Mouse (Mus musculus): ENCODE results near the gene Fam168a. TPM values are rescaled to one million over a fixed set of nuclear protein-coding genes. Genes with fewer than 3 reads are reported as not detected.
"Not testable (repeated sequence)": the region's sequence is repeated elsewhere in the genome, so short reads cannot be mapped to it uniquely, and the experiment has no call there.

The Fam168a gene
- polyA plus RNA-seq, 1 experiment from 2014 or later, result 187 TPM

- H3K4me2 ChIP-seq (ENCODE audit: low read depth, low read length), result no peak overlapping the region
- no peak overlapping the region for H3K27ac ChIP-seq (ENCODE audit: low read depth, low read length)
- H3K27me3 ChIP-seq (ENCODE audit: control insufficient read depth, insufficient read depth, low read length), result no peaks in the 10 kb centered on the region
- no peak overlapping the region for H3K4me3 ChIP-seq (ENCODE audit: low read depth, low read length)
- H3K9ac ChIP-seq (replicated peaks; ENCODE audit: low read depth, low read length), result no peak overlapping the region
- ATAC-seq (ENCODE audit: low read depth), result no peak
- H3K4me1 ChIP-seq (ENCODE audit: control insufficient read depth, insufficient read depth, low read length), result no peaks in the 10 kb centered on the region
- peaks cover 19% of the 10 kb centered on the region; the same call in 1 of the 2 replicates for H3K36me3 ChIP-seq (ENCODE audit: control insufficient read depth, insufficient read depth, low read length)
- WGBS, result 69% methylated on average over 6 of the region's 6 CpGs
- no peaks in the 10 kb centered on the region for H3K9me3 ChIP-seq (ENCODE audit: control insufficient read depth, low read length)
Observed at GRCm38 (mm10) chr7:100839632-100840402, 133.4 kb downstream of the Fam168a start.

- Histone ChIP-seq H3K27me3 (ENCODE audit: control insufficient read depth, insufficient read depth, low read length) (no peaks in the 10 kb centered on the region), H3K4me2 (ENCODE audit: low read depth, low read length) (no peak overlapping the region), H3K4me3 (ENCODE audit: low read depth, low read length) (no peak overlapping the region), H3K9ac (replicated peaks; ENCODE audit: low read depth, low read length) (no peak overlapping the region), H3K9me3 (ENCODE audit: control insufficient read depth, low read length) (no peaks in the 10 kb centered on the region), H3K36me3 (ENCODE audit: control insufficient read depth, insufficient read depth, low read length) (peaks cover 15% of the 10 kb centered on the region; the same call in 1 of the 2 replicates), H3K4me1 (ENCODE audit: control insufficient read depth, insufficient read depth, low read length) (no peaks in the 10 kb centered on the region), H3K27ac (ENCODE audit: low read depth, low read length) (no peak overlapping the region)
- WGBS, result 100% methylated on average over 1 of the region's 1 CpGs
- ATAC-seq (ENCODE audit: low read depth), result no peak
Observed at GRCm38 (mm10) chr7:100840906-100841305, 134.5 kb downstream of the Fam168a start.

GRCm38 (mm10) chr7:100841608-100842007 lies 135.2 kb downstream of the Fam168a start:
- H3K27me3 ChIP-seq (ENCODE audit: control insufficient read depth, insufficient read depth, low read length), result no peaks in the 10 kb centered on the region
- no peak for ATAC-seq (ENCODE audit: low read depth)
- H3K36me3 ChIP-seq (ENCODE audit: control insufficient read depth, insufficient read depth, low read length), result peaks cover 13% of the 10 kb centered on the region; the same call in 1 of the 2 replicates
- no peak overlapping the region for H3K9ac ChIP-seq (replicated peaks; ENCODE audit: low read depth, low read length)
- no peak overlapping the region for H3K4me3 ChIP-seq (ENCODE audit: low read depth, low read length)
- WGBS, result 94% methylated on average over 6 of the region's 6 CpGs
- no peaks in the 10 kb centered on the region for H3K9me3 ChIP-seq (ENCODE audit: control insufficient read depth, low read length)
- H3K4me2 ChIP-seq (ENCODE audit: low read depth, low read length), result no peak overlapping the region
- no peaks in the 10 kb centered on the region for H3K4me1 ChIP-seq (ENCODE audit: control insufficient read depth, insufficient read depth, low read length)
- no peak overlapping the region for H3K27ac ChIP-seq (ENCODE audit: low read depth, low read length)

GRCm38 (mm10) chr7:100842175-100842574 lies 135.7 kb downstream of the Fam168a start:
- H3K27me3 ChIP-seq (ENCODE audit: control insufficient read depth, insufficient read depth, low read length), result no peaks in the 10 kb centered on the region
- WGBS, result 92% methylated on average over 5 of the region's 5 CpGs
- no peaks in the 10 kb centered on the region for H3K4me1 ChIP-seq (ENCODE audit: control insufficient read depth, insufficient read depth, low read length)
- H3K27ac ChIP-seq (ENCODE audit: low read depth, low read length), result no peak overlapping the region
- ATAC-seq (ENCODE audit: low read depth), result no peak
- H3K4me3 ChIP-seq (ENCODE audit: low read depth, low read length), result no peak overlapping the region
- no peaks in the 10 kb centered on the region for H3K9me3 ChIP-seq (ENCODE audit: control insufficient read depth, low read length)
- no peak overlapping the region for H3K9ac ChIP-seq (replicated peaks; ENCODE audit: low read depth, low read length)
- H3K4me2 ChIP-seq (ENCODE audit: low read depth, low read length), result no peak overlapping the region
- 0 out of 2 replicates have a peak, but pooled peaks cover 8% of the 10 kb centered on the region for H3K36me3 ChIP-seq (ENCODE audit: control insufficient read depth, insufficient read depth, low read length)

- 97% methylated on average over 2 of the region's 2 CpGs for WGBS
- ATAC-seq (ENCODE audit: low read depth), result no peak
- no peaks in the 10 kb centered on the region for H3K4me1 ChIP-seq (ENCODE audit: control insufficient read depth, insufficient read depth, low read length)
Observed at GRCm38 (mm10) chr7:100843866-100844265, 137.4 kb downstream of the Fam168a start.

GRCm38 (mm10) chr7:100844385-100845025 lies 138.1 kb downstream of the Fam168a start:
- no peaks in the 10 kb centered on the region for H3K4me1 ChIP-seq (ENCODE audit: control insufficient read depth, insufficient read depth, low read length)
- WGBS, result 74% methylated on average over 2 of the region's 2 CpGs
- no peaks in the 10 kb centered on the region for H3K27me3 ChIP-seq (ENCODE audit: control insufficient read depth, insufficient read depth, low read length)
- no peak for ATAC-seq (ENCODE audit: low read depth)
- H3K9ac ChIP-seq (replicated peaks; ENCODE audit: low read depth, low read length), result no peak overlapping the region
- H3K9me3 ChIP-seq (ENCODE audit: control insufficient read depth, low read length), result no peaks in the 10 kb centered on the region
- H3K27ac ChIP-seq (ENCODE audit: low read depth, low read length), result no peak overlapping the region
- no peaks in the 10 kb centered on the region for H3K36me3 ChIP-seq (ENCODE audit: control insufficient read depth, insufficient read depth, low read length)
- H3K4me3 ChIP-seq (ENCODE audit: low read depth, low read length), result no peak overlapping the region
- H3K4me2 ChIP-seq (ENCODE audit: low read depth, low read length), result no peak overlapping the region

More at GRCm38 (mm10) chr7:100843866-100844265, 137.4 kb downstream of the Fam168a start:
- Histone ChIP-seq H3K9me3 (ENCODE audit: control insufficient read depth, low read length) (no peaks in the 10 kb centered on the region), H3K27ac (ENCODE audit: low read depth, low read length) (no peak overlapping the region), H3K27me3 (ENCODE audit: control insufficient read depth, insufficient read depth, low read length) (no peaks in the 10 kb centered on the region), H3K4me3 (ENCODE audit: low read depth, low read length) (no peak overlapping the region), H3K36me3 (ENCODE audit: control insufficient read depth, insufficient read depth, low read length) (no peaks in the 10 kb centered on the region), H3K9ac (replicated peaks; ENCODE audit: low read depth, low read length) (no peak overlapping the region), H3K4me2 (ENCODE audit: low read depth, low read length) (no peak overlapping the region)

GRCm38 (mm10) chr7:100845026-100845400 lies 138.6 kb downstream of the Fam168a start:
- Histone ChIP-seq H3K9me3 (ENCODE audit: control insufficient read depth, low read length) (no peaks in the 10 kb centered on the region), H3K4me3 (ENCODE audit: low read depth, low read length) (no peak overlapping the region), H3K27ac (ENCODE audit: low read depth, low read length) (no peak overlapping the region), H3K27me3 (ENCODE audit: control insufficient read depth, insufficient read depth, low read length) (no peaks in the 10 kb centered on the region), H3K36me3 (ENCODE audit: control insufficient read depth, insufficient read depth, low read length) (no peaks in the 10 kb centered on the region), H3K4me2 (ENCODE audit: low read depth, low read length) (no peak overlapping the region), H3K9ac (replicated peaks; ENCODE audit: low read depth, low read length) (no peak overlapping the region), H3K4me1 (ENCODE audit: control insufficient read depth, insufficient read depth, low read length) (no peaks in the 10 kb centered on the region)
- no peak for ATAC-seq (ENCODE audit: low read depth)

- H3K9ac ChIP-seq (replicated peaks; ENCODE audit: low read depth, low read length), result no peak overlapping the region
- 77% methylated on average over 1 of the region's 1 CpGs for WGBS
- no peaks in the 10 kb centered on the region for H3K9me3 ChIP-seq (ENCODE audit: control insufficient read depth, low read length)
- H3K4me2 ChIP-seq (ENCODE audit: low read depth, low read length), result no peak overlapping the region
- H3K4me3 ChIP-seq (ENCODE audit: low read depth, low read length), result no peak overlapping the region
- no peak overlapping the region for H3K27ac ChIP-seq (ENCODE audit: low read depth, low read length)
- no peaks in the 10 kb centered on the region for H3K36me3 ChIP-seq (ENCODE audit: control insufficient read depth, insufficient read depth, low read length)
- no peak for ATAC-seq (ENCODE audit: low read depth)
- no peaks in the 10 kb centered on the region for H3K4me1 ChIP-seq (ENCODE audit: control insufficient read depth, insufficient read depth, low read length)
- no peaks in the 10 kb centered on the region for H3K27me3 ChIP-seq (ENCODE audit: control insufficient read depth, insufficient read depth, low read length)
Observed at GRCm38 (mm10) chr7:100845412-100845811, 139.0 kb downstream of the Fam168a start.

GRCm38 (mm10) chr7:100846033-100846432 lies 139.6 kb downstream of the Fam168a start:
- not testable (repeated sequence) for H3K9ac ChIP-seq (replicated peaks; ENCODE audit: low read depth, low read length); H3K36me3 ChIP-seq (ENCODE audit: control insufficient read depth, insufficient read depth, low read length); H3K9me3 ChIP-seq (ENCODE audit: control insufficient read depth, low read length); H3K4me1 ChIP-seq (ENCODE audit: control insufficient read depth, insufficient read depth, low read length); H3K4me2 ChIP-seq (ENCODE audit: low read depth, low read length); H3K4me3 ChIP-seq (ENCODE audit: low read depth, low read length); H3K27ac ChIP-seq (ENCODE audit: low read depth, low read length); H3K27me3 ChIP-seq (ENCODE audit: control insufficient read depth, insufficient read depth, low read length)
- ATAC-seq (ENCODE audit: low read depth), result 0 out of 2 replicates have a peak, but pooled peaks have one; percentile 2
- WGBS, result 83% methylated on average over 7 of the region's 7 CpGs

Measured in neural tube, embryonic 14.5 days (tissue).